Mouse (Mus musculus) ES-E14 (cell line): ENCODE measurements around the gene Fam111a. TPM values are rescaled to one million over a fixed set of nuclear protein-coding genes. Genes with fewer than 3 reads are reported as not detected.
A peak's percentile ranks its signal among the peaks of the same experiment; 100 is the strongest.

Experiments
- DNase-seq: peaks from one replicate; pipeline ENCODE4 v3.0.0-alpha.2; 2013; ENCODE audit warnings: low read depth, low spot score
- H3K27ac ChIP-seq: 2 replicates; pipeline ENCODE4 v1.5.1; 2012; ENCODE audit warnings: low read depth, mild to moderate bottlenecking, low read length, moderate library complexity, mixed read lengths; ENCODE audit not compliant: poor library complexity, insufficient read depth, severe bottlenecking
- H3K36me3 ChIP-seq: 2 replicates; pipeline ENCODE4 v1.6.1; 2012; ENCODE audit warnings: mild to moderate bottlenecking, low read length, moderate library complexity, mixed read lengths; ENCODE audit not compliant: control insufficient read depth, poor library complexity, insufficient read depth, severe bottlenecking
- H3K4me1 ChIP-seq, 2 experiments: fragments of 150-350 bp in 1 of 2; sonication (generic) in 1 of 2; 2 replicates each; pipeline ENCODE4 v1.6.1; 2012; ENCODE audit warnings: low read length in 2 of 2, mild to moderate bottlenecking in 1 of 2, mixed read lengths in 1 of 2; ENCODE audit not compliant: control insufficient read depth in 2 of 2, insufficient read depth in 2 of 2, poor library complexity in 1 of 2
- H3K4me3 ChIP-seq, 2 experiments: fragments of 150-350 bp in 1 of 2; sonication (generic) in 1 of 2; 2 replicates each; pipeline ENCODE4 v1.5.1; 2012; ENCODE audit warnings: low read length in 2 of 2, low read depth in 1 of 2, mild to moderate bottlenecking in 1 of 2, mixed read lengths in 1 of 2; ENCODE audit not compliant: insufficient read depth in 1 of 2, poor library complexity in 1 of 2, severe bottlenecking in 1 of 2
- H3K9ac ChIP-seq: 2 replicates; pipeline ENCODE4 v1.6.1; 2012; ENCODE audit warnings: low read depth, mild to moderate bottlenecking, low read length, mixed read lengths; ENCODE audit not compliant: poor library complexity, insufficient read depth, severe bottlenecking
- H3K9me3 ChIP-seq: fragments of 150-350 bp; sonication (generic); 2 replicates; pipeline ENCODE4 v1.6.1; 2012; ENCODE audit warnings: low read depth, mild to moderate bottlenecking, low read length; ENCODE audit not compliant: control insufficient read depth, insufficient read depth
- CHD2 ChIP-seq: IDR thresholded peaks from 2 replicates; pipeline ENCODE4 v1.6.1; 2014; ENCODE audit warnings: mild to moderate bottlenecking, low read depth, low read length, inconsistent platforms
- HCFC1 ChIP-seq: IDR thresholded peaks from 2 replicates; pipeline ENCODE4 v1.6.1; 2012; ENCODE audit warnings: low read length, inconsistent platforms, borderline replicate concordance; ENCODE audit not compliant: insufficient read depth
- MAFK ChIP-seq: IDR thresholded peaks from 2 replicates; pipeline ENCODE4 v1.6.1; 2014; ENCODE audit warnings: mild to moderate bottlenecking, low read depth, low read length, inconsistent platforms; ENCODE audit not compliant: insufficient read depth
- ZC3H11A ChIP-seq: IDR thresholded peaks from 2 replicates; pipeline ENCODE4 v1.6.1; 2012; ENCODE audit warnings: low read depth, mild to moderate bottlenecking, inconsistent platforms, low read length, borderline replicate concordance
- ZNF384 ChIP-seq: IDR thresholded peaks from 2 replicates; pipeline ENCODE4 v1.6.1; 2012; ENCODE audit warnings: low read depth, low read length, inconsistent platforms
- in situ Hi-C, 2 experiments: fragments of 600-800 bp; cut with MboI; formaldehyde crosslinking; loops; one replicate each; pipeline ENCODE4 v1.15.1; 2025; ENCODE audit warnings: low sequenced_read_pairs in 2 of 2, inconsistent platforms in 1 of 2; ENCODE audit not compliant: unreplicated experiment in 2 of 2
- total RNA-seq: library from RNA; depleted of rRNA; stranded (reverse); fragments of 300-350 nt; gene quantifications from 2 replicates; pipeline ENCODE4 v1.2.3, GENCODE M21; 2012

The Fam111a gene
- total RNA-seq, 1 experiment, result 15.0 TPM

DNA sequence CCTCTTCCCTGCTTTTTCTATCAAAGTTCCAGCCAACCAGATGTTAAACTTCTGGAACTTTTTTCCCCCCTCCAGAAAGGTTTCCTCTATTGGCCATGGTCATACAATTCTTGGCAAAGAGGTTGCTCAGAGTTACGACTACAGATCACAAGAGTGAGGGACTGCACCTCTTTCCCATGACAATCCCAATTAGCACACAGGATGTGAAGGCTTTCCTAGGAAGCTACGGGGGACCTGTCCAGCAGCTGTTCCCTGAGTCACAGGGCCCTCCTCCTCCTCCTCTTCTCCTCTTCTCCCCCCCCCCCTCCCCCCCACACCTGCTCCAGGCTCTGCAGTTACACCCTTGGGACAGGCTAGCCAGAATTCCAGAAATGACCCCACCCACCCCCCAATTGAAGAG is 46.1 kb upstream of the Fam111a start:
- TF ChIP-seq MAFK (no peak), CHD2 (no peak), HCFC1 (no peak), ZNF384 (no peak), ZC3H11A (no peak)
- H3K4me3 ChIP-seq, result no peak overlapping the region
- H3K9me3 ChIP-seq, result no peaks in the 10 kb centered on the region
- H3K4me1 ChIP-seq, result peaks cover 0 to 5% of the 10 kb centered on the region in 2 experiments; a peak in 2 of 4 replicates
- H3K9ac ChIP-seq, result no peak overlapping the region
- no peak for DNase-seq
- H3K36me3 ChIP-seq, result no peaks in the 10 kb centered on the region
- in situ Hi-C loops, result no loop called here
- no peak overlapping the region for H3K27ac ChIP-seq

DNA sequence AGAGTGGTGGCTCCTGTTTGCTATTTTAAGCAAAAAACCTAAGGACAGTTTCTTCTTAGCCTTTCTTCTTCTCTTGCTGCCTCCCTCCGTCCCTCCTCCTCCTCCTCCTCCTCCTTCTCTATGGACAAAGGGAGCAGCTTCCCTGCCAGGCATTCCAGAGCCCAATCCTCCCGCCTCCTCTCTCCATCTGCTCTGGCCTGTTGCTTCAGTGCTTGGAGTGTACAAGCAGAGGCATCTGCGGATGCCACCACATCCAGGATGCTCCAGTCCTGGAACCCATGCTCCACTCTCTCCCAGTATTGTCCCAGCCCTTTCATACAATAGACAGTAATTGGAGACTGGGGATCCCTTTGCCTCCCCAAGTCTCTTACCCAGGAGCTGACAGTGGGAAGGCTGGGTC is 45.4 kb upstream of the Fam111a start:
- in situ Hi-C loops, result no loop called here
- Histone ChIP-seq H3K27ac (no peak overlapping the region), H3K9me3 (no peaks in the 10 kb centered on the region), H3K9ac (no peak overlapping the region), H3K36me3 (no peaks in the 10 kb centered on the region), H3K4me1 (peaks cover 0 to 3% of the 10 kb centered on the region in 2 experiments; a peak in 2 of 4 replicates), H3K4me3 (0 out of 4 replicates have a peak overlapping the region, but pooled peaks of 1 of the 2 experiments have one; percentile 97)
- no peak for DNase-seq
- TF ChIP-seq CHD2, result no peak
- no peak for TF ChIP-seq HCFC1
- TF ChIP-seq MAFK, result no peak
- no peak for TF ChIP-seq ZNF384
- TF ChIP-seq ZC3H11A, result no peak

DNA sequence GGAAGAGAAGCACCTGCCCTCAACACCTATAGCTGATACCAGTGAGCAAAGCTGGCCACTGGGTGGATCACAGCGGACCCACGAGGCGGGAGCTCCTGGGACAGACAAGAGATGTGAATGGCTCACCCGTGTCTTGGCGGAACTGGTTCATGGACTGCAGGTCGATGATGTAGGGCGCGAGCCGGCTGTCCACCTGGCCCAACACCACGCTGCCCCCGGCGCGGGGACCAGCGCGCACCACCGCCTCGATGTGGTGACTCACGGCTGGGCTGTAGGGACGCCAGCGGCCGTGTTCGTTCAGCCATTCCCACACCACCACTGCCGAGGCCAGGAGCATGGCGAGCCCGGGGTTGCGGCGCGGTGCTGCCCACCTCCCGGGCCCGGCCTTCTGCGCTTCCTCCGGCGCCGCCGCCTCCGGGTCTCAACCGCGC is 44.6 kb upstream of the Fam111a start:
- in situ Hi-C loops, result no loop called here
- TF ChIP-seq ZNF384, result no peak
- no peak for TF ChIP-seq ZC3H11A
- TF ChIP-seq CHD2, result no peak
- no peak for TF ChIP-seq MAFK
- no peak for TF ChIP-seq HCFC1
- Histone ChIP-seq H3K4me3 (peak overlapping the region; percentile 71 to 97), H3K27ac (no peak overlapping the region), H3K9me3 (no peaks in the 10 kb centered on the region), H3K36me3 (no peaks in the 10 kb centered on the region), H3K4me1 (peaks cover 0 to 2% of the 10 kb centered on the region in 2 experiments; a peak in 2 of 4 replicates), H3K9ac (peak overlapping the region; percentile 72)
- no peak for DNase-seq

DNA sequence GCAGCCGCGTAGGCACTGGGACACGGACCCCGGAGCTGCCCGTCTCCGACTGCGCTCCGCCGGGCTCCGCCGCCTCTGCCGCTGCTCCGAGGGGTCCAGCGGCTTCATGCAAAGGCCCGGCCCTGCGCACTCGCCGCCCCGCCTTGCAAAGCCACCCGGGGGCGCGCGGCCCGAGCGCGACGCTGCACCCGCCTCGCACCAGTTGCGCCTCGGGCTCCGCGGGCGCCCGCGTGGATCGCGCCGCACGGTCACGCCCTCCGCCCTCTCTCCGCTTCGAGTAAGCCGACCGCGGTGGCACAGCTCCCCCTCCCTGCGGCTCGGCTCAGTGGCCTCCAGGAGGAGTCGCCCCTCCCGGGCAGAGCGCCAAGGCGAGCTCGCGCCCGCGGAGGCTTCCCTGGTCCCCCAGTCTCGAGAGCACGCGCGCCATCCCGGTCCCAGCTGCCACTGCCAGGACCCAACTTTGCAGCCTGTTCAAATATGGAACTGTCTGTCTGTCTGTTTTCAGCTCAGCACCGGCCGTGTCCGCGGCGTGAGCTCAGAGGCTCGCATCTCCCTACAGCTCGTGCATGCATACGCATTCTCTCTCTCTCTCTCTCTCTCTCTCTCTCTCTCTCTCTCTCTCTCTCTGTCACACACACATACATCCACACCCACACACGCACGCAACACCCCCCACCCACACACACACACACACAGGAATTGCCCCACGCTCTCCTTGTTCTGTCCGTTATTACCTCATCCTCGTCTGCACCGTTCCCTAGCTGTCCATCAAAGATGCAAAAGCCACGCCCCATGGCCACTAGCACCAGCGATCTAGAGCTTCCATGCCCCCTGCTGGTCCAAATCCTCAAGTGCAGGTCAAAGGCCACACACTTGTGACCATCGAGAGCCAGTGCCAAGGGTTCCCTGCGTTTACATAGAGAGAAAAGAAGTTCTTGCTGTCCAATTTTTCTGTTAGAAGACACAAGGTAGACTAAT is 43.9 kb upstream of the Fam111a start, which contains the start of gene Dtx4:
Gene Dtx4 (minus strand): TSS at position 85 of the 978 bp plus-strand sequence.
- TF ChIP-seq ZNF384 (no peak), MAFK (no peak), CHD2 (0 out of 2 replicates have a peak, but pooled peaks have one; percentile 7), ZC3H11A (peak; percentile 71; the same call in 1 of the 2 replicates), HCFC1 (no peak)
- H3K36me3 ChIP-seq, result no peaks in the 10 kb centered on the region
- in situ Hi-C loops, result no loop called here
- DNase-seq, result peak; percentile 95
- no peaks in the 10 kb centered on the region for H3K9me3 ChIP-seq
- H3K9ac ChIP-seq, result peak within 1 kb of the TSS; percentile 72
- peak within 1 kb of the TSS; percentile 71 to 97 for H3K4me3 ChIP-seq
- H3K4me1 ChIP-seq, result peaks cover 0 to 2% of the 10 kb centered on the region in 2 experiments; a peak in 2 of 4 replicates
- H3K27ac ChIP-seq, result no peak within 1 kb of the TSS
